Mouse (Mus musculus): ENCODE data around the gene Lbp. TPM values are rescaled to one million over a fixed set of nuclear protein-coding genes. Genes with fewer than 3 reads are reported as not detected.
A peak's percentile ranks its signal among the peaks of the same experiment; 100 is the strongest.

Gene Lbp
- polyA plus RNA-seq, 1 experiment from 2014 or later, result 3.2 TPM

- H3K9ac ChIP-seq (replicated peaks; ENCODE audit: low read depth, low read length), result peak overlapping the region; percentile 44
- H3K27me3 ChIP-seq (replicated peaks; ENCODE audit: control insufficient read depth, insufficient read depth, low read length), result peaks cover 14% of the 10 kb centered on the region; the same call in 1 of the 2 replicates
- peak overlapping the region; percentile 39 for H3K4me3 ChIP-seq (replicated peaks; ENCODE audit: low read length)
- WGBS, result 27% methylated on average over 12 of the region's 12 CpGs
- peak overlapping the region; percentile 53 for H3K4me2 ChIP-seq (ENCODE audit: low read length)
- no peaks in the 10 kb centered on the region for H3K36me3 ChIP-seq (ENCODE audit: control insufficient read depth, insufficient read depth)
- ATAC-seq, result no peak
- peaks cover 5% of the 10 kb centered on the region; the same call in 1 of the 2 replicates for H3K4me1 ChIP-seq (replicated peaks; ENCODE audit: control insufficient read depth, insufficient read depth, low read length)
- peak overlapping the region; percentile 39; the same call in 1 of the 2 replicates for H3K27ac ChIP-seq (ENCODE audit: low read length)
- no peaks in the 10 kb centered on the region for H3K9me3 ChIP-seq (ENCODE audit: control insufficient read depth, low read length)
Observed at GRCm38 (mm10) chr2:158376123-158376687, 69.9 kb downstream of the Lbp start.

GRCm38 (mm10) chr2:158376798-158377197 is 70.5 kb downstream of the Lbp start:
- H3K4me2 ChIP-seq (ENCODE audit: low read length), result peak overlapping the region; percentile 53
- H3K36me3 ChIP-seq (ENCODE audit: control insufficient read depth, insufficient read depth), result no peaks in the 10 kb centered on the region
- H3K4me1 ChIP-seq (replicated peaks; ENCODE audit: control insufficient read depth, insufficient read depth, low read length), result peaks cover 5% of the 10 kb centered on the region; the same call in 1 of the 2 replicates
- H3K27ac ChIP-seq (ENCODE audit: low read length), result no peak overlapping the region; the same call in 1 of the 2 replicates
- no peak for ATAC-seq
- WGBS, result 67% methylated on average over 7 of the region's 7 CpGs
- no peak overlapping the region for H3K9ac ChIP-seq (replicated peaks; ENCODE audit: low read depth, low read length)
- no peaks in the 10 kb centered on the region for H3K9me3 ChIP-seq (ENCODE audit: control insufficient read depth, low read length)
- peaks cover 14% of the 10 kb centered on the region; the same call in 1 of the 2 replicates for H3K27me3 ChIP-seq (replicated peaks; ENCODE audit: control insufficient read depth, insufficient read depth, low read length)
- H3K4me3 ChIP-seq (replicated peaks; ENCODE audit: low read length), result peak overlapping the region; percentile 39

- Histone ChIP-seq H3K4me3 (replicated peaks; ENCODE audit: low read length) (no peak overlapping the region), H3K36me3 (ENCODE audit: control insufficient read depth, insufficient read depth) (no peaks in the 10 kb centered on the region), H3K27me3 (replicated peaks; ENCODE audit: control insufficient read depth, insufficient read depth, low read length) (peaks cover 14% of the 10 kb centered on the region; the same call in 1 of the 2 replicates), H3K4me2 (ENCODE audit: low read length) (no peak overlapping the region), H3K4me1 (replicated peaks; ENCODE audit: control insufficient read depth, insufficient read depth, low read length) (peaks cover 5% of the 10 kb centered on the region; the same call in 1 of the 2 replicates), H3K27ac (ENCODE audit: low read length) (no peak overlapping the region), H3K9me3 (ENCODE audit: control insufficient read depth, low read length) (no peaks in the 10 kb centered on the region), H3K9ac (replicated peaks; ENCODE audit: low read depth, low read length) (no peak overlapping the region)
- no peak for ATAC-seq
- 88% methylated on average over 1 of the region's 1 CpGs for WGBS
Observed at GRCm38 (mm10) chr2:158377811-158378210, 71.5 kb downstream of the Lbp start.

GRCm38 (mm10) chr2:158379354-158380078 is 73.2 kb downstream of the Lbp start:
- no peak overlapping the region for H3K9ac ChIP-seq (replicated peaks; ENCODE audit: low read depth, low read length)
- peaks cover 5% of the 10 kb centered on the region; the same call in 1 of the 2 replicates for H3K4me1 ChIP-seq (replicated peaks; ENCODE audit: control insufficient read depth, insufficient read depth, low read length)
- 49% methylated on average over 13 of the region's 13 CpGs for WGBS

More at GRCm38 (mm10) chr2:158379354-158380078, 73.2 kb downstream of the Lbp start:
- H3K4me2 ChIP-seq (ENCODE audit: low read length), result no peak overlapping the region
- H3K4me3 ChIP-seq (replicated peaks; ENCODE audit: low read length), result no peak overlapping the region
- H3K9me3 ChIP-seq (ENCODE audit: control insufficient read depth, low read length), result no peaks in the 10 kb centered on the region
- H3K27ac ChIP-seq (ENCODE audit: low read length), result no peak overlapping the region
- H3K36me3 ChIP-seq (ENCODE audit: control insufficient read depth, insufficient read depth), result no peaks in the 10 kb centered on the region
- H3K27me3 ChIP-seq (replicated peaks; ENCODE audit: control insufficient read depth, insufficient read depth, low read length), result peaks cover 10% of the 10 kb centered on the region; the same call in 1 of the 2 replicates
- ATAC-seq, result peak; percentile 34; the same call in 1 of the 2 replicates

Other genes with a start within 250 kb of the Lbp start
- 5.0 and 7.5 TPM in 2 replicates for gene Tgm2, start 160.1 kb upstream of the Lbp start, polyA plus RNA-seq (2015; fragmentation: Nextera tagmentation; extraction: Ambion mirVana)
- gene D630003M21Rik, start 77.3 kb upstream of the Lbp start, polyA plus RNA-seq (2015; fragmentation: Nextera tagmentation; extraction: Ambion mirVana), result 1.8 and 2.8 TPM in 2 replicates
- gene Bpi, start 48.4 kb upstream of the Lbp start, polyA plus RNA-seq (2015; fragmentation: Nextera tagmentation; extraction: Ambion mirVana), result not detected in 2 replicates
- gene Snhg11, start 69.1 kb downstream of the Lbp start, polyA plus RNA-seq (2015; fragmentation: Nextera tagmentation; extraction: Ambion mirVana), result 49.7 and 217 TPM in 2 replicates
- 24.7 and 26.9 TPM in 2 replicates for gene Ralgapb, start 103.4 kb downstream of the Lbp start, polyA plus RNA-seq (2015; fragmentation: Nextera tagmentation; extraction: Ambion mirVana)
- gene Adig, start 196.1 kb downstream of the Lbp start, polyA plus RNA-seq (2015; fragmentation: Nextera tagmentation; extraction: Ambion mirVana), result not detected in 2 replicates
- 0.94 TPM in 1 of 2 replicates, not detected in the other for gene Arhgap40, start 206.3 kb downstream of the Lbp start, polyA plus RNA-seq (2015; fragmentation: Nextera tagmentation; extraction: Ambion mirVana)

All from forebrain, embryonic 16.5 days (tissue).